In genomic region chr8:46982770-46983169, GRCm38 (mm10) we compare ENCODE assay signal across 16 mouse cellular contexts. TPM values are rescaled to one million over a fixed set of nuclear protein-coding genes. Genes with fewer than 3 reads are reported as not detected.
DNase-seq lines count a peak whose midpoint lies in the region; ATAC-seq and TF ChIP-seq lines count a peak whose summit lies in the region.
"Had no signal": no experiment of that assay in that cellular context is flagged by ENCODE, and none has a peak within 500 bp of the region (broad histone marks: within the 10 kb centered on the region; RNA-seq: fewer than 3 reads in every experiment).

No protein-coding gene starts in this region.

- no peaks in the 10 kb centered on the region for H3K79me2 ChIP-seq in liver, adult 2 months (ENCODE audit: control insufficient read depth, insufficient read depth, low read length)

- no peak overlapping the region for H3K4me3 ChIP-seq in liver, adult 2 months (ENCODE audit: insufficient read depth, low read depth, low read length)
- H3K4me3 ChIP-seq in liver, embryonic 11.5 days (ENCODE audit: low read depth, low read length) = no peak overlapping the region
- no peak overlapping the region for H3K4me3 ChIP-seq in heart, embryonic 14.5 days (ENCODE audit: control insufficient read depth in 1 of 2, insufficient read depth in 1 of 2, low read depth in 1 of 2, low read length in 2 of 2)
- H3K4me3 ChIP-seq in kidney, embryonic 15.5 days (replicated peaks) = no peak overlapping the region
- H3K4me3 ChIP-seq: stomach, embryonic 15.5 days had no signal

- H3K27ac ChIP-seq in liver, adult 2 months (replicated peaks; ENCODE audit: insufficient read depth, low read depth, low read length) = no peak overlapping the region
- no peak overlapping the region for H3K27ac ChIP-seq in liver, embryonic 11.5 days (ENCODE audit: low read depth, low read length)
- H3K27ac ChIP-seq in heart, embryonic 14.5 days (replicated peaks in 1 of 2; ENCODE audit: control insufficient read depth in 1 of 2, insufficient read depth in 1 of 2, low read depth in 2 of 2, low read length in 2 of 2) = peak overlapping the region in 1 of 2 experiments; percentile 55; a peak in 1 of 4 replicates
- H3K27ac ChIP-seq in kidney, embryonic 15.5 days = no peak overlapping the region
- H3K27ac ChIP-seq: hindbrain, postnatal 0 days; liver, embryonic 14.5 days; stomach, embryonic 15.5 days had no signal

- peak; percentile 9 for DNase-seq in liver, adult 2 months (ENCODE audit: extremely low read depth, low read depth, low spot score)
- no peak for DNase-seq in liver, embryonic 11.5 days (ENCODE audit: low spot score)
- peak; percentile 18 for DNase-seq in lung, postnatal 25 days (ENCODE audit: low spot score)
- DNase-seq in layer of hippocampus, adult 9-11 months = no peak
- no peak for DNase-seq in cerebellum, postnatal 10 days
- DNase-seq in left cerebral cortex, postnatal 4 days = no peak
- DNase-seq: cerebellum, postnatal 14 days; midbrain, embryonic 14.5 days; right cerebral cortex, postnatal 14 days had no signal

- H3K27me3 ChIP-seq in liver, adult 2 months (ENCODE audit: control insufficient read depth, insufficient read depth, low read length) = no peaks in the 10 kb centered on the region
- no peaks in the 10 kb centered on the region for H3K27me3 ChIP-seq in liver, embryonic 11.5 days (replicated peaks; ENCODE audit: control insufficient read depth, insufficient read depth, low read length)
- no peaks in the 10 kb centered on the region for H3K27me3 ChIP-seq in heart, embryonic 14.5 days (ENCODE audit: control insufficient read depth, insufficient read depth, low read length)
- H3K27me3 ChIP-seq in kidney, embryonic 15.5 days = no peaks in the 10 kb centered on the region
- H3K27me3 ChIP-seq: CH12.LX; stomach, embryonic 15.5 days had no signal

- 63% methylated on average over 4 of the region's 4 CpGs for WGBS in liver, adult 2 months
- 67% methylated on average over 4 of the region's 4 CpGs for WGBS in liver, embryonic 11.5 days
- 24% methylated on average over 4 of the region's 4 CpGs for WGBS in heart, embryonic 14.5 days
- 56% methylated on average over 4 of the region's 4 CpGs for WGBS in kidney, embryonic 15.5 days

- TF ChIP-seq CTCF in liver, adult 2 months (IDR thresholded peaks at IDR 0.05; ENCODE audit: low read depth, low read length) = no peak

- no peak overlapping the region for H3K9ac ChIP-seq in liver, adult 2 months (ENCODE audit: low read depth, low read length)
- H3K9ac ChIP-seq in liver, embryonic 11.5 days (ENCODE audit: low read depth, low read length) = no peak overlapping the region
- H3K9ac ChIP-seq in heart, embryonic 14.5 days (ENCODE audit: low read length) = no peak overlapping the region
- H3K9ac ChIP-seq in kidney, embryonic 15.5 days = no peak overlapping the region
- H3K9ac ChIP-seq: liver, embryonic 14.5 days; stomach, embryonic 15.5 days had no signal

- no peak overlapping the region for H3K4me2 ChIP-seq in liver, embryonic 11.5 days
- no peak overlapping the region for H3K4me2 ChIP-seq in heart, embryonic 14.5 days (ENCODE audit: low read length)
- no peak overlapping the region for H3K4me2 ChIP-seq in kidney, embryonic 15.5 days
- H3K4me2 ChIP-seq: stomach, embryonic 15.5 days had no signal

- intact Hi-C loops in left cerebral cortex, postnatal 4 days (cut with DNase I) = no loop called here

- no peaks in the 10 kb centered on the region for H3K4me1 ChIP-seq in liver, adult 2 months (ENCODE audit: control insufficient read depth, insufficient read depth, low read length)
- no peaks in the 10 kb centered on the region for H3K4me1 ChIP-seq in liver, embryonic 11.5 days (replicated peaks; ENCODE audit: control insufficient read depth, insufficient read depth, low read length)
- H3K4me1 ChIP-seq in heart, embryonic 14.5 days (ENCODE audit: control insufficient read depth in 2 of 2, insufficient read depth in 2 of 2, low read length in 2 of 2) = 0 out of 4 replicates have a peak, but pooled peaks cover 0 to 3% of the 10 kb centered on the region in 2 experiments
- H3K4me1 ChIP-seq in kidney, embryonic 15.5 days = no peaks in the 10 kb centered on the region
- H3K4me1 ChIP-seq: stomach, embryonic 15.5 days had no signal

- H3K9me3 ChIP-seq in liver, embryonic 11.5 days (ENCODE audit: control insufficient read depth, low read length) = no peaks in the 10 kb centered on the region
- H3K9me3 ChIP-seq in heart, embryonic 14.5 days (ENCODE audit: control insufficient read depth, low read length) = no peaks in the 10 kb centered on the region
- no peaks in the 10 kb centered on the region for H3K9me3 ChIP-seq in kidney, embryonic 15.5 days (replicated peaks)
- H3K9me3 ChIP-seq: stomach, embryonic 15.5 days had no signal

- ATAC-seq in liver, embryonic 11.5 days (replicated peaks; ENCODE audit: low FRiP score) = no peak
- peak; percentile 83; the same call in 1 of the 2 replicates for ATAC-seq in heart, embryonic 14.5 days (ENCODE audit: insufficient number of reproducible peaks, insufficient read depth, low FRiP score, low read depth)
- ATAC-seq in kidney, embryonic 15.5 days (replicated peaks; ENCODE audit: low FRiP score) = 0 out of 2 replicates have a peak, but pooled peaks have one; percentile 4
- ATAC-seq: hindbrain, postnatal 0 days had no signal

- no peak for TF ChIP-seq POLR2A in liver, adult 2 months (IDR thresholded peaks at IDR 0.05; ENCODE audit: extremely low read depth, insufficient read depth, low read length)

- no peaks in the 10 kb centered on the region for H3K36me3 ChIP-seq in liver, adult 2 months (ENCODE audit: control insufficient read depth, insufficient read depth, low read length)
- H3K36me3 ChIP-seq in liver, embryonic 11.5 days (ENCODE audit: control insufficient read depth, insufficient read depth, low read length) = no peaks in the 10 kb centered on the region
- H3K36me3 ChIP-seq in heart, embryonic 14.5 days (ENCODE audit: control insufficient read depth, insufficient read depth, low read length) = no peaks in the 10 kb centered on the region
- H3K36me3 ChIP-seq in kidney, embryonic 15.5 days = no peaks in the 10 kb centered on the region
- H3K36me3 ChIP-seq: stomach, embryonic 15.5 days had no signal

RNA-seq across cellular contexts. Expression of gene Enpp6, which starts 3.9 kb away (rescaled TPM):
- 1.2 and 1.7 TPM in 2 replicates for total RNA-seq in liver, adult 2 months (2014; rRNA removed)
- polyA plus RNA-seq in liver, adult 2 months (2012; rRNA removed) = 0.90 and 1.0 TPM in 2 replicates
- 0.15 and 0.71 TPM in 2 replicates for polyA plus RNA-seq in liver, embryonic 11.5 days (2014; fragmentation: Nextera tagmentation; extraction: Ambion mirVana)
- 4.4 and 6.1 TPM in 2 replicates for polyA plus RNA-seq in heart, embryonic 14.5 days (2014; fragmentation: Nextera tagmentation; extraction: Ambion mirVana)
- polyA plus RNA-seq in kidney, embryonic 15.5 days (2015; fragmentation: Nextera tagmentation; extraction: Ambion mirVana) = 1.7 TPM in 2 replicates
- 1 to 10 TPM; 1.8 to 2.5 TPM for total RNA-seq in left cerebral cortex, postnatal 4 days (2021)
- total RNA-seq: CH12.LX; neutrophil, adult 5-6 weeks had no signal
- polyA plus RNA-seq: midbrain, embryonic 14.5 days had no signal

Comparison
In these comparisons a context has a peak if more than half of its experiments do, and no peak if none do; other contexts are left out.
1. DNase-seq: peak in liver, adult 2 months (single experiment) and lung, postnatal 25 days (single experiment); none in liver, embryonic 11.5 days (single experiment), layer of hippocampus, adult 9-11 months (single experiment), cerebellum, postnatal 10 days (0 of 2) and left cerebral cortex, postnatal 4 days (single experiment).